Mouse (Mus musculus): ENCODE results near the gene Ebp. TPM values are rescaled to one million over a fixed set of nuclear protein-coding genes. Genes with fewer than 3 reads are reported as not detected.

The Ebp gene
- total RNA-seq, 2 experiments from 2014 or later: 26.8 to 27.7 TPM

DNA sequence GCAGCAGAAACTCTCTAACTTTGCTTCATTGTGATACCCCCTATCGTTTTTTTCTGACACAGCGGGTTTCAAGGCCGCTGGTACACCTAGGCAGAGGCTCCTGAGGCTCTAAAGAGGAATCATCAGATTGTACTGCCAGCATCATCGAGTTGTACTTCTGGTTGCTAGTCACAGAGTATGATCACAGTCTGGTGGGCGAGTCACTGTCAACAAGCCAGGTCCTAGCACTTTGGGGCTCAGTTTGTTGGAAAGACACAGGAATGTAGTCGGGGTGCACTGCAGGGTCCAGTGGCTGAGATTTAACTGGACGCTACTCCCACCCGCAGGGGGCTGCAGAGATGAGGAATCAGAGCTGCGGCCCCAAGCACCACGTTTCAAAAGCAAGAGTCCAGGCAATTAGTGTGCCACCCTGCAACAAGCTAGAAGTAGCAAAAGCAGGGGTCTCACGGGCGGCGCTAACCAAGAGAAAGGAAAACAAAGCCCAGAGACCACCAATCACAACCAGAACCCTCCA, 1.1 kb downstream of the Ebp start:
- no peak for DNase-seq (ENCODE audit: low spot score in 2 of 2)

DNA sequence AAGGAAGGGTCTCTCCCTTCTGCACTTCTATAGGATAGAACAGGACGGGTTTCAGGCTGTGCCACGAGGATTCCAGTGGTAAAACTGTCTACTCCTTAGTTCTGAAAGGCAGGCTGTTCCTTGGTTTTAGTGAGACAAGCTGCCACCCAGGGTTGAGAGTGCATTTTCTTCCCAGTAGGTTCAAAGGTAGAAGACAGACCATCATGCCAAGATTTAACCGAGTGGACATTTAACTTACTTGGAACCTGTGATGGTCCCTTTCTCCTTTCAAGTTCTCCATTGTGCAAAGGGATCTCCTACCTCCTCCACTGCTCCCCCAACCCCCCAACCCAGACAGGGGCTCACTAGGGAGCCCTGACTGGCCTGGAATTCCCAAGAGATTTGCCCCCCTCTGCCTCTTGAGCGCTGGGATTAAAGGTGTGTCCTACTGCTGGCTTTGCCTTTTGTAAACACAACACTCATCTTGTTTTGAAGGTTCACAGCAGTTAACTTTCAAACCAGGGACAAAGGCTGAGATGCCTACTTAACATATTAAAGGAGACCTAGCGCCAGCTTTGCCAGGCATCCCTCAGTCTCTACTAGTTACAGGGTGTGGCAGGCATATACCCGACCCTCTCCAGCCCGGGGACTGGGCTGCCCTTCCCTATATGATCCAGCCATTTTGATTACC, 10.3 kb downstream of the Ebp start:
- no peak for DNase-seq (ENCODE audit: low spot score in 2 of 2)

DNA sequence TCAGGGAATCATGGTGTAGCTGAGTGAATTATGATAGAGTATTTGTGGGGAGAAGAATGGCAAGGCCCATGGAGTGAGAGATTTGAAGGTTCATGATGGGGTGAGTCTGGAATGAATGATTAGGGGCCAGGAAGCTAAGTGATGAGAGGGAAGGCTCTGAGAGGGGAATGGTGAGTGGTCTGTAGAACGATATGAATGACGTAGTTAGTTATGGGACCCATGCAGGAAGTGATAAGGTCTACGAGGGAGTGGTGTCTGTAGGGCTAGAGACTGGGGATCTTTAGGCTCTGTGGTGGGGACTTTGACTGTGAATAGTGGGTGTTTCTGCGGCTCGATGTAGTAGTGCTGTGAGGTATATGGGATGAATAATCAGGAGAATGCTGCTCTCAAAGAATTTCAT, 13.7 kb downstream of the Ebp start:
- DNase-seq (ENCODE audit: low spot score in 2 of 2): no peak

DNA sequence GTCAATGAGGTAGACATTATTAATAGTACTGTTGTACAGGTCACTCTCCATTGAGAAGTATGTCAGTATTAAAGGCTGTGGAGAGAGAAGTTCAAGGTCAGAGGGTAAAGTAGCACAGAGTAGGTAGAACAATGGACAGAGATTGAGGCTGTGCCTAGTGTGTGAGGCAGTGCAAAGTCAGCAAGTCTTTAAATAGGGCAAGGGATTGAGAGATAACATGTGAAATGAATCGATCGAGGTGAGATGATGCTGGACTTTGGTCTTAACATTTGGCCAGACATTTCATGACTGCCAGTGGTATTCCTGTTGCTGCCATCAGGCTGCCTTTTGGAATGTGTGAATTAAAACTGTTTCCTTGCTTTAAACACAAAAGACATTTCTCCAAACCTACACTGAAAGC, 14.4 kb downstream of the Ebp start:
- no peak for DNase-seq (ENCODE audit: low spot score in 2 of 2)

DNA sequence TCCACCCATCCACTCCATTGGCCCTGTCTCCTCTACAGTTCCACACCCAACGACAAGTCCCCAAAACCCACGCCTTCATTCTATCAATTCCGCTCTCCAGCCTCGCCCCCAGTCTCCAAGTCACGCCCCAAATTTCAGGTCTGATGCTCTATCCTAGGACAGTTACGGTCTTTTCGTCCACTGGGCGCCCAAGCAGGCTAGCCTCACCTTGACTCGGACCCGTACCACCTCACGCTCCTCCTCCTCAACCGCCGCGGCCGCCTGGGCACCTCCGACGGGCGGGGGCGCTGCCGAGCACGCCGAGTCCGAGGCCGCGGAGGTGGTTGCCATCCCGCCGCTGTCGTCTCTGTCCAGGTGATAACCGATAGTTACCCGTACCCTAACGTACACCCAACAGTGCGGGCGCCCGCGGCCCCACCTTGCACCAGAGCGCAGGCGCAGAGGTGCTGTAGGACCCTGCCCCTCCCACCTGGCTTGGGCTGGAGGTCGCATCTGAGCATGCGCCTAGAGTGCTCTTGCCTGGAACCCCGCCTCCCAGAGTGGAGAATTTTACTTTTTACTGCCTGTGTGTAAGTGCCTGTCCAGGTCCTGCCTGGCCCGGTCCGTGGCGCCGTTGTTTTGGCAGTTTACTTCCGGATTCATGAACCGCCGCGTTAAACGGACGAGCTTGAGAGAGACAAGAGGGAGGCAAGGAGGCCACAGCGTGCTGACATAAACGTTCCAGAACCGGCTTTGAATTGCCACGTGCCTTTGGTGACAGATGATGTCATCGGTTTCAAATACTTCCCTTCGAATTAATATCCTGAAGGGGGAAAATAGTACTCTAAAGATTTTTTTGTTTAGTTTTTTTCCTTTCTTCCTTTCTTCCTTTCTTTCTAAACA, 17.6 kb downstream of the Ebp start, which contains the start of gene Tbc1d25:
Gene Tbc1d25 (minus strand): TSS at position 678 of the 882 bp plus-strand sequence.
- peak; percentile 69 to 82 for DNase-seq (ENCODE audit: low spot score in 2 of 2)

DNA sequence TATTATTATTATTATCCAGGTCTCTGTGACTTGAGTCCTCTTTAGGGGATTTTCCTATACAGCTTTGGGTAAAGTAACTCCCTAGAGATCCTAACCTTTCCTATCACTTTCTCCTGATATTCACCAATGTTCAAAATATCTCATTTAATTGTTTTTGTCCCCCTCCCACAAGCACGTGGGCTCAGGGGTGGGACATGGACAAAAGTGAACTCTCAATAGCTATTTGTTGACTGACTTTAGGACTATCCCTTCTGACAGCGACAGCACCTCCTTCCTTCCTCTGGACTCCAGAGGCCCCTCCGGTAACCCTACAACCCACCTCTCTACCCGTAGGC, 18.2 kb downstream of the Ebp start:
- no peak for DNase-seq (ENCODE audit: low spot score in 2 of 2)

DNA sequence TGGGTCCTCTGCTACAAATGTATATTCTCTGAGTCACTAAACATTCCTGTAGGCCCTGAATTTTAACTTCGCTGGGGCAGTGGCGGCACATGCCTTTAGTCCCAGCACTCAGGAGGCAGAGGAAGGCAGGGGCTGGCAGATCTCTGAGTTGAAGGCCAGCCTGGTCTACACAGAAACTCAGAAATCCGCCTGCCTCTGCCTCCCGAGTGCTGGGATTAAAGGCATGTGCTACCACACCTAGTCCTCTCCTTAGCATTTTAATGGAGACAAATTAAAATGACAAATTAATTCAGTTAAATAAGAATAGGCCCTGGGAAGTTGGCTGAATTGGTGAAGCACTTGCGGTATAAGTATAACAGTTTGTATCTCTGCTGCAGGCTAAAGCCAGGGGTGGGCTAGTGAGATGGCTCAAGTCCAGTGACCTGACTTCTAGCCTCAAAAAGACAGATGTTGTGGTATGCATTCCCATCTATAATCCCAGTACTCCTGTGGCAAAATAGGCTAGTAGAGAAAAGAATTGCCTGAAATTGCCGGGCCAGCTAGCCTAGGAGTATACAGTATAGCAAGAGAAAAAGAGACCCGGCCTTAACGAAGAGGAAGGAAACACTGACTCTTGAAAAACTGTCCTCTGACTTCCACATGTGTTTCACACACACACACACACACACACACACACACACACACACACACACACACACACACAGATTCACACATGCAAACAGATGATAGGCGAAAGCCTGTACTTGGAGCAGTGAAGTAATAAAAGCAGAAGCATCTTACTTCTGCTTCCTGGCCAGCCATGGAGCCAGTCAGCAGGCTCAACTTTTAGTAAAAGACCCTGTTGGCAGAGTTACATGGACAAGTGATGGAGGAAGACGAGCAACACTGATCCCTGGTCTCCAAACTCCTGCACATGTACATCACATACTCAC, 25.3 kb downstream of the Ebp start:
- DNase-seq (ENCODE audit: low spot score in 2 of 2): no peak

DNA sequence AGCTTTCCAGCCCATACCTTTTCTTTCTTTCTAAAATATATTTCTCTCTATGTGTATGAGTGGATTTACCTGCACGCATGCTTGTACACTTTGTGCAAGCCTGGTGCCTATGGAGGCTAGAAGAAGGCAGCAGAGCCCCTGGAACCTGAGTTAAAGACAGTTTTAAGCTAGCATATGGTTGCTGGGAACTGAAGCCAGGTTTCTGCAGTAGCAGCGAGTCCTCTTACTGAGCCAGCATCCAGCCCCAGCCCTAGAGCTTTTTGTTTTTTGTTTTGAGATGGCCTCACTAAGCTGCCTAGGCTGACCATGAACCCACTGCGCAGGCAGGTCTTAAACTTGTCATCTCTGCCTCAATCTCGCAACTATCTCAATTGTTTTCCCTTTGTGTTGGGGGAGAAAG, 28.8 kb downstream of the Ebp start:
- DNase-seq (ENCODE audit: low spot score in 2 of 2): no peak

DNA sequence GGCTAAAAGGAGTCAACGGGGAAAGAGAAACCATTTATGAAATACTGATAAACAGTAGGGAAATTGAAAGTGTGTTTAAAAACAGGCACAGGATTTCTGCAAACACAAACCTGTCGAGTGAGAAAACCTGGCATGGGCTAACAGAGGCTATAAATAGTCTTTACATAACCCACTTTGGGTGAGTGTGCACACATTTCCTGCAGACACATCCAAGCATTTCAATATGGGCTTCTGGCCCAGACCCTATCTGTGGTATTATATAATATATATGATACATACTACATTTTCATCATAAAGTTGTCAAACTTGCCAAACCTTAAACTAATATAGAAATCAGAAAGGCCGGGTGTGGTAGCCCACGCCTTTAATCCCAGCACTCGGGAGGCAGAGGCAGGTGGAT, 30.2 kb downstream of the Ebp start:
- no peak for DNase-seq (ENCODE audit: low spot score in 2 of 2)

DNA sequence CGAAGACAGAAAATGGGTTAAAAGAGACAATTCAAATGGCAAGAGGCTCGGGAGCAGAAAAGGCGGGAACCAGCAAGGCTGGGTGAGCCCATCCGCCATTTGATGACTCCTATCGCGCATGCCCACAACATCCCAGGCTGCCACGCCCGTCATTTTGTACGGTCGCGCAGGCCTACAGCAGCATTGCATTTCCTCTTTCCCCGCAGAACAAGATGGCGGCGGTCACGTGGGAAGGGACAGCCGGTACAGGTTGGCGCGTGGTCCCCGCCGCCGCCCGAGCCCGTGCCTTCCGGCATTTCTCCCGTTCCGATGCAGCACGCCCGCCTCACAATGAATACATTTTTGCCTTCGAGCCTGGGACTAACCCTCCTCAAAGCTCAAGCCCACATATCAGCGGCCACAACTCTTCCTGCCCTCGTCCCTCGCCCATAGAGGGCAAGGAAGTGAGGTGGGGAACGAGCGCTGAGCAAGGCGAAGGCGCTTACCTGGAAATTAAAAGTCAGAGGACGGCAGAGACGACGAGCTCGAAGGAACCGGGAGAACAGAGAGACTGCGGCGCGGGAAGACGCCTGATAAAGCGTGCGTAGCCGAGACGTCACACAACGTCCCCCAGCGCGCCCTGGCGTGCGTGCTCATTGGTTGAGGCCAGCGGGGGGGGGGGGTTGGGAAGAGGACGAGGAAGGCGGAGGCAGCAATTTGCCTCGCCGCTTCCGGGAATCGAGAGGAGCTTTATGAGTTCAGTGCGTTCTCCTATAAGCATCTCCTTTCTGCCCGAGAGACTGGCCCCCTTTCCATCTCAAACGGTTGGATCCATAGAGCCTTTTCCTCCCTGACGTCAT, 47.9 kb downstream of the Ebp start, which contains the start of gene Rbm3:
Gene Rbm3 (minus strand): TSS at position 728 of the 839 bp plus-strand sequence.
- DNase-seq (ENCODE audit: low spot score in 2 of 2): peak; percentile 69 to 79

DNA sequence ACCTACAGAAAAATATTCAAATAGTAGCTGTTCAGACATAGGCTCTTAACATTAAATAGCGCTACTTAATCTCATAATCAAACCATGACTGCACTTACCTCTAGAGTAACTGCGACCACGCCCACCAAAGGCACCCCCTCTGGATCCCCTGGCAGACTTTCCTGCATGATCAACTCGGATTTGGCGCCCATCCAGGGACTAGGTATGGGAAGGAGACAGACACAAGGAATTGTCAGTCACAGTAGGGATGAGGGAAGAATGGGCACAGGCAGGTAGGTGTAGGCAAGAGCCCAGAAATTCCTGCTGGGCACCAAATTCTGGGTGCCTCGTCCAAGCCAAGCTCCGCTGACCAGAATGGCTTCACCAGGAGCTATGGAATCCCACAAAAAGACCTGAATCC, 49.6 kb downstream of the Ebp start:
- DNase-seq (ENCODE audit: low spot score in 2 of 2): peak in 1 of 2 experiments; percentile 24

DNA sequence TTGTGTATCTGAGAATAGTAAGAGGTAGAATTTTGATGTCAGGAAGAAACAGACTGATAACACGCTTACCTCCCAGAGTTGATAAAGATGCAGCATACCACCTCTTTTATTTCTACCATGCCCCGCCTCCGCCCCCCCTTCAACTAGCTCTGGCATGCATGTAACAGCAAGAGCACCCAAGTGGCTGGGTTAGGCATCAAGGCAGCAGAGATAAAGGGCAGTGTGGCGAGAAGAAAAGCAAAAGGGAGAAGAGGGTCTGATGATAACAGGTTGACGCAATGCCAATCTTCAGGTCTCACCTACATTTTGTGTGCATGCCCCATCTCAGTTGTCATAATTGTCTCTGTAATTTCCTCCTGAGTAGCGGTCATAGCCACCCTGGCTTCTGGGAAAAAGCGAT, 50.4 kb downstream of the Ebp start:
- DNase-seq (ENCODE audit: low spot score in 2 of 2): no peak

DNA sequence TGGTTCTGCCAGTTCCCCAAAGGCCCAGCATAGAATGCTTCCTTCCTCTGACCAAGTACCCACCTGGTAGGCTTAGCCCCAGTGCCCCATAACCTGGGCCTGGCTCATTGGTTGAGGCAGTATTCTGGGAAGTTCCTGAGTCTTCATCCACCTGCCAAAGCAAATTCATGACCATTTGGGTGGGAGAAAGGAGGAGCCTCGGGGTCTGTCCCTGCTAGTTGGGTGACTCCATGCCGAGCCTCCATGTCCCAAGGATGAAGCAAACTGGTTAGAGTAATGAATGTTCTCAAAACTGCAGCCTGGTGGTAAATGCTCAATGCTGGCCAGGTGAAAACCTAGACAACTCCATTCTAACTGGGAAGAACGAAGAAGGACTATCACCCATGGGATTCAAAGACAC, 52.3 kb downstream of the Ebp start:
- DNase-seq (ENCODE audit: low spot score in 2 of 2): no peak

DNA sequence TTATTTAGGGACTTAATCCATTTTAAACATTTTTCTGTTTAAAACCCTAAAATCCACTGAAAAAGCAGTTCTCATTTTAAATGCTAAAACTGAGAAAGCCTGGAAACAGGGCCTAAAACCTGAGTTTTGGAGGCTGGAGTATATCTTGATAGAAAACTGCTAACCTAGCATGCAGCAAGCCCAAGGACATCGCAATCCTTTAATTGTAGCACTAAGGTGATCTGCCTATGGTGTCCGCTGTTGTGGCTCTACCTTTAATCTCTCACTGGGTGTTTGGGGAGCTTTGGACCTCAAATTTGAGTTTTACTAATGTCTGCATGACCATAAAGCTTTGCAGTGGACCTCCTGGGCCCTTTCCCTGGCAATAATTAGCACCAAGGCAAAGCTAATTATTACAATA, 52.9 kb downstream of the Ebp start:
- no peak for DNase-seq (ENCODE audit: low spot score in 2 of 2)

DNA sequence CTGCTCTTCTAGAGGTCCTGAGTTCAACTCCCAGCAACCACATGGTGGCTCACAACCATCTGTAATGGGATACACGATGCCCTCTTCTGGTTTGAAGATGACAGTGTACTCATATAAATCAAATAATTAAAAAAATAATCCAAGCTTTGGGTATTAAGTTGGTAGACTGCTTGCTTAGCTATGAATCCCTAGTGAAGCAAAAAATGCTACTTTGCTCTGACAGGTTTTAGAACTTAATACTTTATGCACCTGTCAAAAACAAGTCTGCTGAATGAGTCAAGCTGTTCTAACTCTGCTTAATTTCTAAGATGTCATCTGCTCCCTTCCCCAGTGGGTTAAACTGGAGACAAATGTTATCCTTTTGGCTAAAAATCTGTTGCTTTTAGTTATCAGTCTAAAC, 53.8 kb downstream of the Ebp start:
- DNase-seq (ENCODE audit: low spot score in 2 of 2): no peak

DNA sequence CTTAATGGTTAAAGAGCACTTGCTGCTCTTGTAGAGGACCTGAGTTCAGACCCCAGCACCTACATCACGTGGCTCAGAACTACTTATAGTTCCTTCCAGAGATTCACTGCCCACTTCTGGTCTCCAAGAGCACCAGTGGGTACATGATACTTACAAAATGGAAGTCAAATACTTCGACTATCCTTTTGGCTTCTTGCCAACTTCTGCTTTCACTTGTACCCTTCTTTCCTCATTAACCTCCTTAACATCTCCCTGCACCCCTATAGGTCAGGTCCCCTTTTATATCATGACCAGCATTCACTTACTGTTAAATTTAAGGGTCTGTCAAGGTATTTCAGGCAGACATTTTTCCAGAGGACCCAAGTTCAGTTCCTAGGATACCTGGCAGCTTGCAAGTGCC, 57.4 kb downstream of the Ebp start:
- no peak for DNase-seq (ENCODE audit: low spot score in 2 of 2)

Measured in layer of hippocampus, postnatal 10 days (tissue).